8 mouse cellular contexts compared by ENCODE assay signal in the genomic region with DNA sequence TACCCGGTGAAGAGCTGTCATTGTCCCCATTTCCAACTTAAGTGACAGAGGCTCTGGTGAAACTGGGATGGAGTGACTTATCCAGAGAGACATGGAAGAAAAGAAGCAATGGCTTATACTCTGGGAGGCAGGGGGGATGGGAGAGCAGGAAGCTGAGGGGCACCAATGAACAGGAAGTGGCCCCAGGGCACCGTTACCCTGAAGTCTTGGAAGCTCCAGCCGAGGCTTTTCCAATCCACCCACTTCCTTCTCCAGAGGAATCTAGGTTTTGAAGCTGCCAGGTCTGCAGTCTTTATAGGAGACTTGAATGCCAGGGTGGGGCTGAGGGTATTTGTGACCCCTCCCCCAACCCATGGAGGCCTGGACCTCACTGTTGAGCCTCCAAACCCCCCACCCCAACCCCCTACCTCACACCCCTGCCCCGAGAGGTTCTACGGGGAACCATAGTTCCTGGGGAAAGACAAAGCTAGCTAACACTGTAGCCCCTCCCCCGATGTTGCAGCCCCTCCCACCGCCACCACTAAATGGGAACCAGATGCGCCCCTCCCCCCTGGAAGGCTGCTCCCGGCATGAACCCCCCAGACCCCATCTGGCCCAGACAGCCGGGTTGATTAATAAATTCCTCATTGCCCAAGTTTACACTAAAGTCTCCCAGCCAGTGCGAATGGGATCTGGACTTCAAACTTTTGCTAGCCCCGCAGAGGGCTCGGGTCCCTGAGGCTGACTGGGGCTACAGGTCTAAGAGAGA. TPM values are rescaled to one million over a fixed set of nuclear protein-coding genes. Genes with fewer than 3 reads are reported as not detected.
DNase-seq lines count a peak whose midpoint lies in the region; ATAC-seq and TF ChIP-seq lines count a peak whose summit lies in the region.

No protein-coding gene starts in this region.

- no peak; the same call in 1 of the 2 replicates for TF ChIP-seq CTCF in bone marrow macrophage, adult 2 months (IDR thresholded peaks at IDR 0.05; ENCODE audit: low read depth, low read length)
- TF ChIP-seq CTCF in liver, embryonic 14.5 days (IDR thresholded peaks at IDR 0.05; ENCODE audit: low read depth): no peak

- ATAC-seq in kidney, embryonic 15.5 days (replicated peaks; ENCODE audit: low FRiP score): peak; percentile 20; the same call in 1 of the 2 replicates
- peak; percentile 32; the same call in 1 of the 2 replicates for ATAC-seq in embryonic facial prominence, embryonic 13.5 days (ENCODE audit: insufficient number of reproducible peaks, insufficient read depth, low FRiP score, low TSS enrichment, low read depth)
- ATAC-seq in liver, embryonic 14.5 days (ENCODE audit: insufficient read depth): no peak

- H3K4me3 ChIP-seq in kidney, embryonic 15.5 days (replicated peaks): peak overlapping the region; percentile 19
- 0 out of 2 replicates have a peak overlapping the region, but pooled peaks have one; percentile 4 for H3K4me3 ChIP-seq in bone marrow macrophage, adult 2 months (ENCODE audit: insufficient read depth, low read length)
- peak overlapping the region; percentile 60 for H3K4me3 ChIP-seq in embryonic facial prominence, embryonic 13.5 days
- no peak overlapping the region for H3K4me3 ChIP-seq in liver, embryonic 14.5 days (ENCODE audit: insufficient read depth in 1 of 2, low read depth in 2 of 2, low read length in 2 of 2)

- H3K27ac ChIP-seq in kidney, embryonic 15.5 days: peak overlapping the region; percentile 76
- H3K27ac ChIP-seq in bone marrow macrophage, adult 2 months (ENCODE audit: insufficient read depth, low read depth, low read length): peak overlapping the region; percentile 26
- peak overlapping the region; percentile 92 for H3K27ac ChIP-seq in embryonic facial prominence, embryonic 13.5 days
- no peak overlapping the region for H3K27ac ChIP-seq in liver, embryonic 14.5 days

- H3K4me1 ChIP-seq in kidney, embryonic 15.5 days: peaks cover 66% of the 10 kb centered on the region
- H3K4me1 ChIP-seq in bone marrow macrophage, adult 2 months (ENCODE audit: control insufficient read depth, insufficient read depth, low read length): peaks cover 23% of the 10 kb centered on the region
- H3K4me1 ChIP-seq in embryonic facial prominence, embryonic 13.5 days: peaks cover 84% of the 10 kb centered on the region
- H3K4me1 ChIP-seq in liver, embryonic 14.5 days (replicated peaks; ENCODE audit: control insufficient read depth in 2 of 2, insufficient read depth in 2 of 2, low read length in 1 of 2): peaks cover 0 to 8% of the 10 kb centered on the region in 2 experiments; a peak in 2 of 4 replicates

- no peak for DNase-seq in kidney, adult 9 months
- no peak for DNase-seq in liver, embryonic 14.5 days (ENCODE audit: low read depth in 3 of 3, low spot score in 3 of 3)
- DNase-seq in right cerebral cortex, postnatal 4 days: no peak
- no peak for DNase-seq in T-cell, adult 2 months (ENCODE audit: low spot score)
- DNase-seq in layer of hippocampus, postnatal 25 days (ENCODE audit: extremely low spot score in 1 of 2, low spot score in 1 of 2): no peak

- WGBS in kidney, embryonic 15.5 days: 6% methylated on average over 13 of the region's 13 CpGs
- WGBS in embryonic facial prominence, embryonic 13.5 days: 4% methylated on average over 13 of the region's 13 CpGs
- 5% methylated on average over 13 of the region's 13 CpGs for WGBS in liver, embryonic 14.5 days (ENCODE audit: insufficient replicate concordance)

- no peak for TF ChIP-seq EP300 in liver, embryonic 14.5 days (IDR thresholded peaks at IDR 0.05; ENCODE audit: low read depth)

- H3K4me2 ChIP-seq in kidney, embryonic 15.5 days: peak overlapping the region; percentile 55
- peak overlapping the region; percentile 72 for H3K4me2 ChIP-seq in embryonic facial prominence, embryonic 13.5 days
- peak overlapping the region; percentile 17 for H3K4me2 ChIP-seq in liver, embryonic 14.5 days (ENCODE audit: low read depth)

- no peak for TF ChIP-seq POLR2A in bone marrow macrophage, adult 2 months (IDR thresholded peaks at IDR 0.05; ENCODE audit: borderline replicate concordance, low read depth, low read length)

- no peak overlapping the region for H3K9ac ChIP-seq in kidney, embryonic 15.5 days
- H3K9ac ChIP-seq in embryonic facial prominence, embryonic 13.5 days: peak overlapping the region; percentile 76
- no peak overlapping the region for H3K9ac ChIP-seq in liver, embryonic 14.5 days (replicated peaks)

- peaks cover 4% of the 10 kb centered on the region; the same call in 1 of the 2 replicates for H3K27me3 ChIP-seq in kidney, embryonic 15.5 days
- H3K27me3 ChIP-seq in embryonic facial prominence, embryonic 13.5 days: no peaks in the 10 kb centered on the region
- H3K27me3 ChIP-seq in liver, embryonic 14.5 days (ENCODE audit: control insufficient read depth, insufficient read depth, low read length): no peaks in the 10 kb centered on the region

- no peaks in the 10 kb centered on the region for H3K9me3 ChIP-seq in kidney, embryonic 15.5 days (replicated peaks)
- H3K9me3 ChIP-seq in embryonic facial prominence, embryonic 13.5 days: no peaks in the 10 kb centered on the region
- H3K9me3 ChIP-seq in liver, embryonic 14.5 days (ENCODE audit: control insufficient read depth, low read length): no peaks in the 10 kb centered on the region

- peaks cover 5% of the 10 kb centered on the region; the same call in 1 of the 2 replicates for H3K36me3 ChIP-seq in kidney, embryonic 15.5 days
- peaks cover 34% of the 10 kb centered on the region for H3K36me3 ChIP-seq in embryonic facial prominence, embryonic 13.5 days
- no peaks in the 10 kb centered on the region for H3K36me3 ChIP-seq in liver, embryonic 14.5 days (replicated peaks; ENCODE audit: control insufficient read depth, insufficient read depth, low read depth)

RNA-seq across cellular contexts. Expression of a gene that starts 3.7 kb away (rescaled TPM):
- polyA plus RNA-seq in kidney, embryonic 15.5 days (2015; fragmentation: Nextera tagmentation; extraction: Ambion mirVana): 50.4 and 52.1 TPM in 2 replicates
- 0.99 and 1.7 TPM in 2 replicates for polyA plus RNA-seq in bone marrow macrophage, adult 2 months (2012; ENCODE audit: insufficient read depth, insufficient read length, missing spikeins)
- 109 and 141 TPM in 2 replicates for polyA plus RNA-seq in embryonic facial prominence, embryonic 13.5 days (2015; fragmentation: Nextera tagmentation; extraction: Ambion mirVana)
- 0.94 and 1.1 TPM in 2 replicates for polyA plus RNA-seq in liver, embryonic 14.5 days (2012; rRNA removed)
- polyA plus RNA-seq in liver, embryonic 14.5 days (2014; fragmentation: Nextera tagmentation; extraction: Ambion mirVana): 1.1 and 1.4 TPM in 2 replicates
- 10 to 100 TPM; 18.4 to 23.9 TPM for total RNA-seq in layer of hippocampus, postnatal 25 days (2021)

RNA-seq across cellular contexts. Expression of a gene that starts 24.0 kb away (rescaled TPM):
- polyA plus RNA-seq in kidney, embryonic 15.5 days (2015; fragmentation: Nextera tagmentation; extraction: Ambion mirVana): 104 and 112 TPM in 2 replicates
- polyA plus RNA-seq in bone marrow macrophage, adult 2 months (2012; ENCODE audit: insufficient read depth, insufficient read length, missing spikeins): 106 and 109 TPM in 2 replicates
- 101 and 106 TPM in 2 replicates for polyA plus RNA-seq in embryonic facial prominence, embryonic 13.5 days (2015; fragmentation: Nextera tagmentation; extraction: Ambion mirVana)
- 46.2 and 64.9 TPM in 2 replicates for polyA plus RNA-seq in liver, embryonic 14.5 days (2012; rRNA removed)
- polyA plus RNA-seq in liver, embryonic 14.5 days (2014; fragmentation: Nextera tagmentation; extraction: Ambion mirVana): 100 and 103 TPM in 2 replicates
- total RNA-seq in layer of hippocampus, postnatal 25 days (2021): 100 to 1,000 TPM; 115 to 126 TPM

RNA-seq across cellular contexts. Expression of a gene that starts 24.3 kb away (rescaled TPM):
- 57.6 and 59.2 TPM in 2 replicates for polyA plus RNA-seq in kidney, embryonic 15.5 days (2015; fragmentation: Nextera tagmentation; extraction: Ambion mirVana)
- 23.5 and 29.8 TPM in 2 replicates for polyA plus RNA-seq in bone marrow macrophage, adult 2 months (2012; ENCODE audit: insufficient read depth, insufficient read length, missing spikeins)
- 63.6 and 65.7 TPM in 2 replicates for polyA plus RNA-seq in embryonic facial prominence, embryonic 13.5 days (2015; fragmentation: Nextera tagmentation; extraction: Ambion mirVana)
- 11.6 and 15.0 TPM in 2 replicates for polyA plus RNA-seq in liver, embryonic 14.5 days (2012; rRNA removed)
- 12.7 and 15.9 TPM in 2 replicates for polyA plus RNA-seq in liver, embryonic 14.5 days (2014; fragmentation: Nextera tagmentation; extraction: Ambion mirVana)
- total RNA-seq in layer of hippocampus, postnatal 25 days (2021): 10 to 100 TPM; 41.0 to 47.6 TPM

RNA-seq across cellular contexts. Expression of a gene that starts 35.9 kb away (rescaled TPM):
- 1.5 and 2.2 TPM in 2 replicates for polyA plus RNA-seq in kidney, embryonic 15.5 days (2015; fragmentation: Nextera tagmentation; extraction: Ambion mirVana)
- polyA plus RNA-seq in bone marrow macrophage, adult 2 months (2012; ENCODE audit: insufficient read depth, insufficient read length, missing spikeins): 318 and 365 TPM in 2 replicates
- 2.2 and 2.3 TPM in 2 replicates for polyA plus RNA-seq in embryonic facial prominence, embryonic 13.5 days (2015; fragmentation: Nextera tagmentation; extraction: Ambion mirVana)
- 8.8 and 10.9 TPM in 2 replicates for polyA plus RNA-seq in liver, embryonic 14.5 days (2012; rRNA removed)
- polyA plus RNA-seq in liver, embryonic 14.5 days (2014; fragmentation: Nextera tagmentation; extraction: Ambion mirVana): 11.2 and 12.5 TPM in 2 replicates
- 10 to 100 TPM; 29.3 to 33.5 TPM for total RNA-seq in layer of hippocampus, postnatal 25 days (2021)

Comparison
In these comparisons a context has a peak if more than half of its experiments do, and no peak if none do; other contexts are left out.
1. H3K4me2 ChIP-seq: peak in every context shown above with its lines; median percentile 72 in embryonic facial prominence, embryonic 13.5 days; 55 in kidney, embryonic 15.5 days; 17 in liver, embryonic 14.5 days.
2. H3K4me3 ChIP-seq: peak in kidney, embryonic 15.5 days (single experiment), bone marrow macrophage, adult 2 months (single experiment) and embryonic facial prominence, embryonic 13.5 days (single experiment); none in liver, embryonic 14.5 days (0 of 2).
3. RNA of a gene that starts 3.7 kb away (polyA plus RNA-seq): 109 to 141 TPM in embryonic facial prominence, embryonic 13.5 days and 50.4 to 52.1 TPM in kidney, embryonic 15.5 days; 0.94 to 1.4 TPM in liver, embryonic 14.5 days and 0.99 to 1.7 TPM in bone marrow macrophage, adult 2 months; every median in the first group is over 10 times any median in the second.